Mouse (Mus musculus): ENCODE results near the gene Olfr1417. TPM values are rescaled to one million over a fixed set of nuclear protein-coding genes. Genes with fewer than 3 reads are reported as not detected.
"Not testable (repeated sequence)": the region's sequence is repeated elsewhere in the genome, so short reads cannot be mapped to it uniquely, and the experiment has no call there.

The Olfr1417 gene
- polyA plus RNA-seq (2015; fragmentation: Nextera tagmentation; extraction: Ambion mirVana) = not detected in 2 replicates

GRCm38 (mm10) chr19:11839119-11839518, at the start of gene Olfr1417:
Gene Olfr1417 (minus strand): TSS chr19:11839219.
- Histone ChIP-seq H3K9ac (no peak within 1 kb of the TSS), H3K9me3 (no peaks in the 10 kb centered on the region), H3K4me1 (no peaks in the 10 kb centered on the region), H3K4me2 (no peak within 1 kb of the TSS), H3K4me3 (no peak within 1 kb of the TSS), H3K36me3 (no peaks in the 10 kb centered on the region), H3K27me3 (no peaks in the 10 kb centered on the region), H3K27ac (no peak within 1 kb of the TSS)
- WGBS = 86% methylated on average over 4 of the region's 4 CpGs
- ATAC-seq (ENCODE audit: insufficient number of reproducible peaks, low FRiP score, low TSS enrichment, low read depth) = no peak

- Histone ChIP-seq H3K9me3 (no peaks in the 10 kb centered on the region), H3K4me3 (no peak within 1 kb of the TSS), H3K36me3 (no peaks in the 10 kb centered on the region), H3K27ac (no peak within 1 kb of the TSS), H3K27me3 (no peaks in the 10 kb centered on the region), H3K4me1 (no peaks in the 10 kb centered on the region), H3K9ac (no peak within 1 kb of the TSS), H3K4me2 (no peak within 1 kb of the TSS)
- WGBS = 47% methylated on average over 1 of the region's 1 CpGs
- ATAC-seq (ENCODE audit: insufficient number of reproducible peaks, low FRiP score, low TSS enrichment, low read depth) = no peak
Measured at GRCm38 (mm10) chr19:11886265-11886664, 47.2 kb upstream of the Olfr1417 start, which contains the start of gene Olfr1420. Gene Olfr1420 (plus strand): TSS chr19:11886565.

GRCm38 (mm10) chr19:11878404-11878803, 39.4 kb upstream of the Olfr1417 start:
- H3K36me3 ChIP-seq; H3K9ac ChIP-seq; H3K27ac ChIP-seq; H3K27me3 ChIP-seq; ATAC-seq (ENCODE audit: insufficient number of reproducible peaks, low FRiP score, low TSS enrichment, low read depth); H3K4me1 ChIP-seq; H3K4me3 ChIP-seq; H3K4me2 ChIP-seq; H3K9me3 ChIP-seq: not testable (repeated sequence)
- 55% methylated on average over 21 of the region's 22 CpGs for WGBS

- 31% methylated on average over 1 of the region's 1 CpGs for WGBS
- H3K9ac ChIP-seq = no peak within 1 kb of the TSS
- no peaks in the 10 kb centered on the region for H3K4me1 ChIP-seq
- no peak within 1 kb of the TSS for H3K4me3 ChIP-seq
- no peak for ATAC-seq (ENCODE audit: insufficient number of reproducible peaks, low FRiP score, low TSS enrichment, low read depth)
- H3K27me3 ChIP-seq = no peaks in the 10 kb centered on the region
- H3K27ac ChIP-seq = no peak within 1 kb of the TSS
- no peaks in the 10 kb centered on the region for H3K9me3 ChIP-seq
- no peaks in the 10 kb centered on the region for H3K36me3 ChIP-seq
- no peak within 1 kb of the TSS for H3K4me2 ChIP-seq
Measured at GRCm38 (mm10) chr19:11875006-11875405, 36.0 kb upstream of the Olfr1417 start, which contains the start of gene Olfr1419. Gene Olfr1419 (minus strand): TSS chr19:11875106.

- no peak for ATAC-seq (ENCODE audit: insufficient number of reproducible peaks, low FRiP score, low TSS enrichment, low read depth)
- no peak overlapping the region for H3K4me2 ChIP-seq
- H3K9me3 ChIP-seq = no peaks in the 10 kb centered on the region
- 85% methylated on average over 2 of the region's 2 CpGs for whole genome bisulfite sequencing
- H3K36me3 ChIP-seq = no peaks in the 10 kb centered on the region
- H3K4me1 ChIP-seq = no peaks in the 10 kb centered on the region
- no peak overlapping the region for H3K27ac ChIP-seq
- H3K4me3 ChIP-seq = no peak overlapping the region
- H3K27me3 ChIP-seq = no peaks in the 10 kb centered on the region
- no peak overlapping the region for H3K9ac ChIP-seq
Measured at GRCm38 (mm10) chr19:11867837-11868236, 28.8 kb upstream of the Olfr1417 start.

DNA sequence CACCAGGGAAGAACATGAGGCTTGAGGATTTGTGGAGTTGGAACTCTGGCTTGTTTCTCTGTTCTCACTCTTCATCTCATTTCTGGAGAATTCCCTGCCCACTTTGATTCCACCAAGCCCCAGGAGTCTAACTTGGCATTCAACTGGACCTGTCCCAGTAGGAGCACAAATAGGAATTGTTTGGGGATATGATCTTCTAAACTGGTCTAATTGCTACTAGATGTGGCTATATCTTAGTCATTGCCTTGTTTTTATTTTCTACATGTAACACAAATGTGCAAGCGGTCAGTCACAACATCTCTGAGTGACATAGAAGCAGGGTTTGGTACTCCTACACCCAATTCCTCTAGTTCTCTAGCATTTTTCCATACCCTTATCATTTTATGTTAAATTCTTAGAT, 21.9 kb upstream of the Olfr1417 start, which contains the start of gene Olfr1418:
TSS of gene Olfr1418 (minus strand) at position 101 of the 400 bp plus-strand sequence.
- ATAC-seq (ENCODE audit: insufficient number of reproducible peaks, low FRiP score, low TSS enrichment, low read depth) = no peak
- Histone ChIP-seq H3K9me3 (no peaks in the 10 kb centered on the region), H3K9ac (no peak within 1 kb of the TSS), H3K4me3 (no peak within 1 kb of the TSS), H3K4me1 (no peaks in the 10 kb centered on the region), H3K27ac (no peak within 1 kb of the TSS), H3K36me3 (no peaks in the 10 kb centered on the region), H3K4me2 (no peak within 1 kb of the TSS), H3K27me3 (no peaks in the 10 kb centered on the region)
- 96% methylated on average over 1 of the region's 1 CpGs for WGBS

DNA sequence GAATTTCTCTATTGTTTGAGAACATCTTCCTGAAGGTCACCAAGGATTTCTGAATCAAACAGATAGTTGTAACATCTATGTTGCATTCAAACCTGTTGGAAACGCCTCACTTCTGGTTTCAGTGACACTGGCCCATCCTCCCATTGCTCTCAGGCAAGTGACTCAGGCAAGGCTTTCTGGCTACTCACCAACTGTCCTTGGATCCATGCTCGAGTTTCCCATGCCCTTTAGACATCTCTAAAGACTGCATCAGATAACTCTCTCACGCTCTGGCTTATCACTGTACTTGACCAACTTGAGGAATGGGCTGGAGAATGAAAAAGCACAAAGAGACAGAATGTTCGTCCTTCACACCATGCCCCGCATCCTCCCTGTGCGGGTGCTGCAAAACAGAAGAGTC, 17.5 kb upstream of the Olfr1417 start:
- H3K9me3 ChIP-seq = no peaks in the 10 kb centered on the region
- ATAC-seq (ENCODE audit: insufficient number of reproducible peaks, low FRiP score, low TSS enrichment, low read depth) = no peak
- no peaks in the 10 kb centered on the region for H3K27me3 ChIP-seq
- no peak overlapping the region for H3K9ac ChIP-seq
- no peak overlapping the region for H3K27ac ChIP-seq
- no peaks in the 10 kb centered on the region for H3K4me1 ChIP-seq
- H3K4me2 ChIP-seq = no peak overlapping the region
- 80% methylated on average over 6 of the region's 6 CpGs for WGBS
- no peaks in the 10 kb centered on the region for H3K36me3 ChIP-seq
- no peak overlapping the region for H3K4me3 ChIP-seq

DNA sequence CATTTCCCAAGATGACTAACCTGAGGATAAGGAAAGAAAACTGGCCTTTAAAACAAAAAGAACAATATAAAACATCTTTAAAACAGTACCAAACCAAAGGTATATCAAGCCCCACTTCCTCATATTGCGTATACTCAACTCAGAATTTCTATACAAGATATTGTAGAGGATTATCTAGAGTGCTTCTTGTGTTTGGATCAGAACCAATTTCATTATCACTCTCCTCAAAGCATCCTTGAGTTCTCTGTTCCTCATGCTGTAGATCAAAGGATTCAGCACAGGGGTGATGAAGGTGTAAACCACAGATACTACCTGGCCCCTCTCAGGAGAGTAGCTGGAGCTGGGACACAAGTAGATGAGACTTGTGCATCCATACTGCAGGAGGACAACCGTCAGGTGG, 15.8 kb upstream of the Olfr1417 start:
- Histone ChIP-seq H3K27ac (no peak overlapping the region), H3K4me3 (no peak overlapping the region), H3K4me1 (no peaks in the 10 kb centered on the region), H3K36me3 (no peaks in the 10 kb centered on the region), H3K4me2 (no peak overlapping the region), H3K9me3 (no peaks in the 10 kb centered on the region), H3K9ac (no peak overlapping the region), H3K27me3 (no peaks in the 10 kb centered on the region)
- 73% methylated on average over 2 of the region's 2 CpGs for WGBS
- ATAC-seq (ENCODE audit: insufficient number of reproducible peaks, low FRiP score, low TSS enrichment, low read depth) = no peak

DNA sequence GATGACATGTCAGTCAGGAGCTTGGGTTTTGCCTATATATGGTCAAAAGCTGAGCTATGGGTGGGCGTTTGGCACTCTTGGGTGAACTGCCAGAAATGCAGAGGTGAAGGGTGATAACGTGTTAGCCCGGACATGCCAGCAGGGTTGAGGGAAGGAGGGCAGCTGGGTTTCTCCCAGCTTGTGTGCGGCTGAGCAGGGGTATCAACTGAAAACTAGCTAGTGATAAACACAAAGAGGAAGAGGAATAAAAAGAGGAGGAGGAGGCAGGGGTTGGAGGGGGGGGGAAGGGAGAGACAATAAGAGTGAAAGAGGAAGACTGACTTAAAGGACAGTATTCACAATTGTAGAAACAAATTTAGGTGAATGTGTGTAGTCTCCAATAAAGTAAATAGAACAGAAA, 13.6 kb upstream of the Olfr1417 start:
- no peaks in the 10 kb centered on the region for H3K36me3 ChIP-seq
- ATAC-seq (ENCODE audit: insufficient number of reproducible peaks, low FRiP score, low TSS enrichment, low read depth) = no peak
- H3K9ac ChIP-seq = no peak overlapping the region
- no peak overlapping the region for H3K4me3 ChIP-seq
- H3K27ac ChIP-seq = no peak overlapping the region
- H3K9me3 ChIP-seq = no peaks in the 10 kb centered on the region
- no peaks in the 10 kb centered on the region for H3K4me1 ChIP-seq
- H3K4me2 ChIP-seq = no peak overlapping the region
- no peaks in the 10 kb centered on the region for H3K27me3 ChIP-seq
- WGBS = 69% methylated on average over 4 of the region's 4 CpGs

GRCm38 (mm10) chr19:11846333-11846732, 7.3 kb upstream of the Olfr1417 start:
- H3K9me3 ChIP-seq = no peaks in the 10 kb centered on the region
- 88% methylated on average over 4 of the region's 4 CpGs for WGBS
- no peaks in the 10 kb centered on the region for H3K27me3 ChIP-seq
- H3K36me3 ChIP-seq = no peaks in the 10 kb centered on the region
- H3K4me3 ChIP-seq = no peak overlapping the region
- ATAC-seq (ENCODE audit: insufficient number of reproducible peaks, low FRiP score, low TSS enrichment, low read depth) = no peak
- H3K4me2 ChIP-seq = no peak overlapping the region
- H3K27ac ChIP-seq = no peak overlapping the region
- no peaks in the 10 kb centered on the region for H3K4me1 ChIP-seq
- H3K9ac ChIP-seq = no peak overlapping the region

- no peak overlapping the region for H3K4me3 ChIP-seq
- H3K4me2 ChIP-seq = no peak overlapping the region
- WGBS = 29% methylated on average over 4 of the region's 4 CpGs
- H3K27ac ChIP-seq = no peak overlapping the region
- H3K9me3 ChIP-seq = no peaks in the 10 kb centered on the region
- H3K27me3 ChIP-seq = peaks cover 17% of the 10 kb centered on the region
- peaks cover 8% of the 10 kb centered on the region for H3K4me1 ChIP-seq
- no peak overlapping the region for H3K9ac ChIP-seq
- no peak for ATAC-seq (ENCODE audit: insufficient number of reproducible peaks, low FRiP score, low TSS enrichment, low read depth)
- H3K36me3 ChIP-seq = no peaks in the 10 kb centered on the region
Measured at GRCm38 (mm10) chr19:11823346-11824065, 15.5 kb downstream of the Olfr1417 start.

GRCm38 (mm10) chr19:11820211-11820610, 18.8 kb downstream of the Olfr1417 start:
- whole genome bisulfite sequencing = 28% methylated on average over 6 of the region's 6 CpGs
- H3K27me3 ChIP-seq = peaks cover 40% of the 10 kb centered on the region
- H3K36me3 ChIP-seq = no peaks in the 10 kb centered on the region

More at GRCm38 (mm10) chr19:11820211-11820610, 18.8 kb downstream of the Olfr1417 start:
- H3K4me3 ChIP-seq = peak overlapping the region; percentile 61
- H3K27ac ChIP-seq = no peak overlapping the region
- no peak overlapping the region for H3K9ac ChIP-seq
- H3K9me3 ChIP-seq = no peaks in the 10 kb centered on the region
- peak overlapping the region; percentile 89 for H3K4me2 ChIP-seq
- no peak for ATAC-seq (ENCODE audit: insufficient number of reproducible peaks, low FRiP score, low TSS enrichment, low read depth)
- H3K4me1 ChIP-seq = peaks cover 14% of the 10 kb centered on the region

Data from limb, embryonic 15.5 days (tissue).